ENCODE assay signal across 16 mouse cellular contexts in genomic region chr17:26008787-26009186, GRCm38 (mm10). TPM values are rescaled to one million over a fixed set of nuclear protein-coding genes. Genes with fewer than 3 reads are reported as not detected.
DNase-seq lines count a peak whose midpoint lies in the region; ATAC-seq and TF ChIP-seq lines count a peak whose summit lies in the region.
"Had no signal": no experiment of that assay in that cellular context is flagged by ENCODE, and none has a peak within 500 bp of the region (broad histone marks: within the 10 kb centered on the region; RNA-seq: fewer than 3 reads in every experiment).

No protein-coding gene starts in this region.

- no peak overlapping the region for H3K4me3 ChIP-seq in forebrain, embryonic 13.5 days
- no peak overlapping the region for H3K4me3 ChIP-seq in forebrain, embryonic 14.5 days (ENCODE audit: low read depth, low read length)
- H3K4me3 ChIP-seq in heart, embryonic 14.5 days (ENCODE audit: control insufficient read depth in 1 of 2, insufficient read depth in 1 of 2, low read depth in 1 of 2, low read length in 2 of 2), result no peak overlapping the region
- no peak overlapping the region for H3K4me3 ChIP-seq in lung, embryonic 14.5 days (ENCODE audit: low read depth, low read length)
- H3K4me3 ChIP-seq in lung, adult 2 months (replicated peaks; ENCODE audit: extremely low read depth, low read depth, low read length), result no peak overlapping the region
- H3K4me3 ChIP-seq in testis, adult 2 months (ENCODE audit: control insufficient read depth, low read depth, low read length), result no peak overlapping the region
- H3K4me3 ChIP-seq: hindbrain, embryonic 12.5 days; left cerebral cortex, adult 2 months; midbrain, embryonic 10.5 days; myocyte had no signal

- H3K9ac ChIP-seq in forebrain, embryonic 13.5 days, result no peak overlapping the region
- no peak overlapping the region for H3K9ac ChIP-seq in forebrain, embryonic 14.5 days (ENCODE audit: low read length)
- H3K9ac ChIP-seq in heart, embryonic 14.5 days (ENCODE audit: low read length), result no peak overlapping the region
- H3K9ac ChIP-seq in lung, embryonic 14.5 days, result no peak overlapping the region
- H3K9ac ChIP-seq: hindbrain, embryonic 12.5 days had no signal

- DNase-seq in forebrain, embryonic 14.5 days (ENCODE audit: low spot score), result no peak
- DNase-seq in heart, postnatal 36 days, result no peak
- DNase-seq in lung, embryonic 14.5 days, result peak; percentile 13
- DNase-seq in lung, adult 2 months, result no peak
- no peak for DNase-seq in testis, postnatal 10 days (ENCODE audit: low spot score)

- WGBS in forebrain, embryonic 13.5 days, result 94% methylated on average over 7 of the region's 7 CpGs
- 93% methylated on average over 7 of the region's 7 CpGs for WGBS in forebrain, embryonic 14.5 days
- 59% methylated on average over 7 of the region's 7 CpGs for WGBS in heart, embryonic 14.5 days
- 75% methylated on average over 7 of the region's 7 CpGs for WGBS in lung, embryonic 14.5 days
- 60% methylated on average over 7 of the region's 7 CpGs for WGBS in lung, adult 2 months

- H3K4me2 ChIP-seq in forebrain, embryonic 13.5 days, result no peak overlapping the region
- H3K4me2 ChIP-seq in forebrain, embryonic 14.5 days (ENCODE audit: low read length), result no peak overlapping the region
- no peak overlapping the region for H3K4me2 ChIP-seq in heart, embryonic 14.5 days (ENCODE audit: low read length)
- H3K4me2 ChIP-seq in lung, embryonic 14.5 days, result peak overlapping the region; percentile 29; the same call in 1 of the 2 replicates
- H3K4me2 ChIP-seq: hindbrain, embryonic 12.5 days had no signal

- H3K9me3 ChIP-seq in forebrain, embryonic 13.5 days (replicated peaks), result no peaks in the 10 kb centered on the region
- H3K9me3 ChIP-seq in forebrain, embryonic 14.5 days (replicated peaks; ENCODE audit: control insufficient read depth, low read length), result no peaks in the 10 kb centered on the region
- H3K9me3 ChIP-seq in heart, embryonic 14.5 days (ENCODE audit: control insufficient read depth, low read length), result no peaks in the 10 kb centered on the region
- no peaks in the 10 kb centered on the region for H3K9me3 ChIP-seq in lung, embryonic 14.5 days (ENCODE audit: low read depth, low read length)
- H3K9me3 ChIP-seq: hindbrain, embryonic 12.5 days; midbrain, embryonic 10.5 days had no signal

- peak overlapping the region; percentile 16; the same call in 1 of the 2 replicates for H3K27ac ChIP-seq in forebrain, embryonic 13.5 days
- no peak overlapping the region for H3K27ac ChIP-seq in forebrain, embryonic 14.5 days (ENCODE audit: low read depth, low read length)
- peak overlapping the region; percentile 34 to 71; a peak in 3 of 4 replicates for H3K27ac ChIP-seq in heart, embryonic 14.5 days (replicated peaks in 1 of 2; ENCODE audit: control insufficient read depth in 1 of 2, insufficient read depth in 1 of 2, low read depth in 2 of 2, low read length in 2 of 2)
- H3K27ac ChIP-seq in lung, embryonic 14.5 days (ENCODE audit: low read depth), result peak overlapping the region; percentile 67; the same call in 1 of the 2 replicates
- H3K27ac ChIP-seq in testis, adult 2 months (ENCODE audit: control insufficient read depth, insufficient read depth, low read depth, low read length), result no peak overlapping the region
- H3K27ac ChIP-seq: hindbrain, embryonic 12.5 days; left cerebral cortex, adult 2 months; midbrain, embryonic 10.5 days had no signal

- TF ChIP-seq CTCF in lung, embryonic 14.5 days (IDR thresholded peaks at IDR 0.05; ENCODE audit: low read depth), result no peak
- no peak for TF ChIP-seq CTCF in lung, adult 2 months (IDR thresholded peaks at IDR 0.05; ENCODE audit: insufficient read depth, low read length)
- 0 out of 2 replicates have a peak, but pooled peaks have one; percentile 1 for TF ChIP-seq CTCF in testis, adult 2 months (IDR thresholded peaks at IDR 0.05; ENCODE audit: control insufficient read depth, insufficient read depth, insufficient replicate concordance, low read depth, low read length)

- intact Hi-C loops in heart, postnatal 36 days (cut with DNase I), result loop anchor here (2.0 kb wide), 1 partner anchor 80 kb away; no protein-coding TSS in a partner anchor

- no peak for ATAC-seq in forebrain, embryonic 13.5 days
- no peak for ATAC-seq in forebrain, embryonic 14.5 days
- no peak for ATAC-seq in heart, embryonic 14.5 days (ENCODE audit: insufficient number of reproducible peaks, insufficient read depth, low FRiP score, low read depth)
- no peak for ATAC-seq in lung, embryonic 14.5 days (ENCODE audit: insufficient read depth)

- H3K36me3 ChIP-seq in forebrain, embryonic 13.5 days (ENCODE audit: poor library complexity, severe bottlenecking), result peaks cover 83% of the 10 kb centered on the region
- H3K36me3 ChIP-seq in forebrain, embryonic 14.5 days (ENCODE audit: control insufficient read depth, insufficient read depth, low read length), result peaks cover 80% of the 10 kb centered on the region
- peaks cover 30% of the 10 kb centered on the region for H3K36me3 ChIP-seq in heart, embryonic 14.5 days (ENCODE audit: control insufficient read depth, insufficient read depth, low read length)
- peaks cover 30% of the 10 kb centered on the region; the same call in 1 of the 2 replicates for H3K36me3 ChIP-seq in lung, embryonic 14.5 days (ENCODE audit: insufficient read depth)
- peaks cover 4% of the 10 kb centered on the region for H3K36me3 ChIP-seq in testis, adult 2 months (ENCODE audit: control insufficient read depth, insufficient read depth, low read length)

- TF ChIP-seq POLR2A in lung, adult 2 months (IDR thresholded peaks at IDR 0.05; ENCODE audit: borderline replicate concordance, extremely low read depth, low read depth, low read length), result no peak
- no peak for TF ChIP-seq POLR2A in testis, adult 2 months (IDR thresholded peaks at IDR 0.05; ENCODE audit: control insufficient read depth, low read depth, low read length)

- no peaks in the 10 kb centered on the region for H3K4me1 ChIP-seq in forebrain, embryonic 13.5 days
- H3K4me1 ChIP-seq in forebrain, embryonic 14.5 days (ENCODE audit: control insufficient read depth, insufficient read depth, low read length), result no peaks in the 10 kb centered on the region
- peaks cover 3 to 7% of the 10 kb centered on the region in 2 experiments; a peak in 2 of 4 replicates for H3K4me1 ChIP-seq in heart, embryonic 14.5 days (ENCODE audit: control insufficient read depth in 2 of 2, insufficient read depth in 2 of 2, low read length in 2 of 2)
- no peaks in the 10 kb centered on the region for H3K4me1 ChIP-seq in lung, embryonic 14.5 days (ENCODE audit: insufficient read depth)
- H3K4me1 ChIP-seq in lung, adult 2 months (ENCODE audit: control insufficient read depth, insufficient read depth, low read length), result 0 out of 2 replicates have a peak, but pooled peaks cover 3% of the 10 kb centered on the region
- H3K4me1 ChIP-seq in testis, adult 2 months (ENCODE audit: control insufficient read depth, insufficient read depth, low read length), result no peaks in the 10 kb centered on the region
- H3K4me1 ChIP-seq: midbrain, embryonic 10.5 days had no signal

- no peaks in the 10 kb centered on the region for H3K27me3 ChIP-seq in forebrain, embryonic 13.5 days
- H3K27me3 ChIP-seq in forebrain, embryonic 14.5 days (replicated peaks; ENCODE audit: control insufficient read depth, insufficient read depth, low read length), result no peaks in the 10 kb centered on the region
- no peaks in the 10 kb centered on the region for H3K27me3 ChIP-seq in heart, embryonic 14.5 days (ENCODE audit: control insufficient read depth, insufficient read depth, low read length)
- no peaks in the 10 kb centered on the region for H3K27me3 ChIP-seq in lung, embryonic 14.5 days (ENCODE audit: insufficient read depth, low read length)
- H3K27me3 ChIP-seq in testis, adult 2 months (ENCODE audit: control insufficient read depth, insufficient read depth, low read length), result no peaks in the 10 kb centered on the region
- H3K27me3 ChIP-seq: hindbrain, embryonic 12.5 days had no signal

RNA-seq across cellular contexts. Expression of gene Capn15, which starts 23.2 kb away (rescaled TPM):
- polyA plus RNA-seq in forebrain, embryonic 13.5 days (2015; fragmentation: Nextera tagmentation; extraction: Ambion mirVana), result 16.6 and 17.1 TPM in 2 replicates
- 17.0 and 20.3 TPM in 2 replicates for polyA plus RNA-seq in forebrain, embryonic 14.5 days (2014; fragmentation: Nextera tagmentation; extraction: Ambion mirVana)
- 11.2 and 11.3 TPM in 2 replicates for polyA plus RNA-seq in heart, embryonic 14.5 days (2014; fragmentation: Nextera tagmentation; extraction: Ambion mirVana)
- 1 to 10 TPM; 7.2 TPM for total RNA-seq in heart, postnatal 36 days (2021)
- 26.7 and 30.5 TPM in 2 replicates for polyA plus RNA-seq in lung, embryonic 14.5 days (2014; fragmentation: Nextera tagmentation; extraction: Ambion mirVana)
- polyA plus RNA-seq in lung, adult 2 months (2012; rRNA removed), result 45.9 and 49.7 TPM in 2 replicates
- 20.1 and 22.1 TPM in 2 replicates for polyA plus RNA-seq in testis, adult 2 months (2012; rRNA removed)

RNA-seq across cellular contexts. Expression of gene A930017K11Rik, which starts 56.4 kb away (rescaled TPM):
- not detected in 2 replicates for polyA plus RNA-seq in forebrain, embryonic 13.5 days (2015; fragmentation: Nextera tagmentation; extraction: Ambion mirVana)
- polyA plus RNA-seq in forebrain, embryonic 14.5 days (2014; fragmentation: Nextera tagmentation; extraction: Ambion mirVana), result 0.18 TPM in 1 of 2 replicates, not detected in the other
- polyA plus RNA-seq in heart, embryonic 14.5 days (2014; fragmentation: Nextera tagmentation; extraction: Ambion mirVana), result 0.09 TPM in 1 of 2 replicates, not detected in the other
- under 1 TPM; 0.19 to 0.33 TPM for total RNA-seq in heart, postnatal 36 days (2021)
- 0.16 and 0.26 TPM in 2 replicates for polyA plus RNA-seq in lung, embryonic 14.5 days (2014; fragmentation: Nextera tagmentation; extraction: Ambion mirVana)
- polyA plus RNA-seq in lung, adult 2 months (2012; rRNA removed), result not detected in 2 replicates
- 0.10 and 0.20 TPM in 2 replicates for polyA plus RNA-seq in testis, adult 2 months (2012; rRNA removed)
- total RNA-seq: adrenal gland, adult 18-20 months; gastrocnemius, postnatal 4 days had no signal
- polyA plus RNA-seq: embryonic facial prominence, embryonic 14.5 days; inflammation-experienced regulatory T-cells, adult 6 months had no signal

Comparison
In these comparisons a context has a peak if more than half of its experiments do, and no peak if none do; other contexts are left out.
1. H3K27ac ChIP-seq: peak in forebrain, embryonic 13.5 days (single experiment), heart, embryonic 14.5 days (2 of 2) and lung, embryonic 14.5 days (single experiment); none in forebrain, embryonic 14.5 days (single experiment) and testis, adult 2 months (single experiment).